Mouse (Mus musculus) stomach, postnatal 0 days (tissue): Measurements from ENCODE around the gene Bcap29.

Experiments used
- CTCF ChIP-seq: IDR thresholded peaks from 2 replicates; pipeline ENCODE4 v1.5.1; 2016; ENCODE audit warnings: antibody characterized with exemption, low read depth, mild to moderate bottlenecking, moderate library complexity
- EP300 ChIP-seq: optimal IDR thresholded peaks from 2 replicates; pipeline ENCODE3; 2016; ENCODE audit warnings: antibody characterized with exemption

GRCm38 (mm10) chr12:31569784-31570183 lies 64.7 kb downstream of the Bcap29 start:
- TF ChIP-seq EP300 (no peak), CTCF (no peak)
